Mouse (Mus musculus) erythroblast, embryonic 14.5 days (primary cell): Measurements from ENCODE around the gene Myocos.

Experiments
- GATA1 ChIP-seq: IDR thresholded peaks from 2 replicates; pipeline ENCODE4 v1.6.1; 2012; ENCODE audit warnings: low read length, inconsistent platforms, mixed read lengths
- TAL1 ChIP-seq: IDR thresholded peaks from 3 replicates; pipeline ENCODE4 v1.6.1; 2012; ENCODE audit warnings: low read length, inconsistent platforms, mixed read lengths

DNA sequence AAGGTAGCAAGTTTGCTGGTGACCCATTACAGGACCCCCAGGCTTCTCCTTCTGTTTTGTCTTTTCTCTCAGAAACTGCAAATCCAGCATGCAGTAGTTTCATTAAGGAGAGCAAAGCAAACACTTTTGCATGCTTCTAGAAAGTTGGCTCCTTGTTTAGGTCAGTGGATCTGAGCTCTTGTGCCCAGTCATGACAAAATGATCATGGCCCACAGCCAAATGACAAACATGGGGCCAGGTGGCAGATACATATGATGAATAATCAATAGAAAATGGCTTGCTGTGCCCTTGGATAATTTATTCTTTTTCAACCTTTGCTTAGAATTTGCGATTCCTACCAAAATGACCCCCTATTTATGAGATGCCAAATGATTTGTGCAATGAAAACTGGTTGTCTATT, 18.2 kb downstream of the Myocos start:
- TF ChIP-seq GATA1 (no peak), TAL1 (no peak)
